In genomic region chr9:62554606-62555005, GRCm38 (mm10) we compare ENCODE assay signal across 11 mouse cellular contexts. TPM values are rescaled to one million over a fixed set of nuclear protein-coding genes. Genes with fewer than 3 reads are reported as not detected.
A peak's percentile ranks its signal among the peaks of the same experiment; 100 is the strongest.
DNase-seq lines count a peak whose midpoint lies in the region; ATAC-seq lines count a peak whose summit lies in the region.
"Had no signal": no experiment of that assay in that cellular context is flagged by ENCODE, and none has a peak within 500 bp of the region (broad histone marks: within the 10 kb centered on the region; RNA-seq: fewer than 3 reads in every experiment).

No protein-coding gene starts in this region.

- H3K27ac ChIP-seq in hindbrain, embryonic 10.5 days = peak overlapping the region; percentile 42

- no peak for ATAC-seq in cerebellum, adult (ENCODE audit: insufficient number of reproducible peaks, low FRiP score, low TSS enrichment)

- intact Hi-C loops in left cerebral cortex, postnatal 14 days (cut with DNase I) = loop anchor here (5.0 kb wide), 1 partner anchor 223 kb away; no protein-coding TSS in a partner anchor

- no peaks in the 10 kb centered on the region for H3K36me3 ChIP-seq in hindbrain, embryonic 10.5 days

- 46% methylated on average over 3 of the region's 3 CpGs for WGBS in hindbrain, embryonic 10.5 days

- peak; percentile 42 for DNase-seq in cerebellum, adult 9-10 months
- peak; percentile 57 for DNase-seq in hindbrain, embryonic 10.5 days (ENCODE audit: low spot score)
- DNase-seq in left cerebral cortex, postnatal 14 days (ENCODE audit: low spot score in 2 of 2) = peak; percentile 75 to 89
- peak; percentile 86 for DNase-seq in retina, postnatal 1 day
- no peak for DNase-seq in Muller cell, postnatal 12 days (ENCODE audit: inconsistent ontology term)
- DNase-seq in urinary bladder, adult 18-20 months (ENCODE audit: low spot score in 2 of 2) = no peak
- DNase-seq in thymus, postnatal 4 days = no peak
- DNase-seq: kidney, adult 8-10 months; lung, adult 18-20 months; thymus, postnatal 25 days had no signal

- no peaks in the 10 kb centered on the region for H3K9me3 ChIP-seq in hindbrain, embryonic 10.5 days

- peaks cover 3% of the 10 kb centered on the region; the same call in 1 of the 2 replicates for H3K27me3 ChIP-seq in hindbrain, embryonic 10.5 days (ENCODE audit: insufficient read depth, poor library complexity, severe bottlenecking)

- no peak overlapping the region for H3K4me3 ChIP-seq in hindbrain, embryonic 10.5 days

- H3K4me1 ChIP-seq in hindbrain, embryonic 10.5 days (replicated peaks) = peaks cover 31% of the 10 kb centered on the region

RNA-seq across cellular contexts. Expression of gene Coro2b, which starts 17.8 kb away (rescaled TPM):
- polyA plus RNA-seq in hindbrain, embryonic 10.5 days (2016; fragmentation: Nextera tagmentation; extraction: Ambion mirVana) = 17.5 and 30.7 TPM in 2 replicates
- total RNA-seq in left cerebral cortex, postnatal 14 days (2021) = 100 to 1,000 TPM; 142 to 155 TPM

Comparison
In these comparisons a context has a peak if more than half of its experiments do, and no peak if none do; other contexts are left out.
1. DNase-seq: peak in cerebellum, adult 9-10 months (single experiment), hindbrain, embryonic 10.5 days (single experiment), left cerebral cortex, postnatal 14 days (2 of 2) and retina, postnatal 1 day (single experiment); none in Muller cell, postnatal 12 days (single experiment), urinary bladder, adult 18-20 months (0 of 2) and thymus, postnatal 4 days (single experiment).